Mouse (Mus musculus) bone marrow, adult 2 months (tissue): ENCODE data around the gene Mterf4. TPM values are rescaled to one million over a fixed set of nuclear protein-coding genes. Genes with fewer than 3 reads are reported as not detected.
"Not testable (repeated sequence)": the region's sequence is repeated elsewhere in the genome, so short reads cannot be mapped to it uniquely, and the experiment has no call there.

Experiments
- H3K27ac ChIP-seq: fragments of 200-500 bp; 2 replicates; pipeline ENCODE4 v1.5.1; 2012; ENCODE audit warnings: low read depth, mild to moderate bottlenecking, control low read depth, inconsistent platforms, low read length; ENCODE audit not compliant: control insufficient read depth, poor library complexity, insufficient read depth
- H3K4me1 ChIP-seq: fragments of 200-500 bp; 2 replicates; pipeline ENCODE4 v1.6.1; 2011; ENCODE audit warnings: low read length; ENCODE audit not compliant: control insufficient read depth, insufficient read depth
- H3K4me3 ChIP-seq: fragments of 200-500 bp; replicated peaks from 2 replicates; pipeline ENCODE3; 2011; ENCODE audit warnings: mild to moderate bottlenecking, low read depth, low read length, control low read depth; ENCODE audit not compliant: control insufficient read depth
- CTCF ChIP-seq: fragments of 200-500 bp; IDR thresholded peaks from 2 replicates; pipeline ENCODE4 v1.5.1; 2011; ENCODE audit warnings: low read length, control low read depth; ENCODE audit not compliant: control insufficient read depth, insufficient read depth
- POLR2A ChIP-seq: fragments of 200-500 bp; IDR thresholded peaks from 2 replicates; pipeline ENCODE4 v1.6.1; 2011; ENCODE audit warnings: low read depth, mild to moderate bottlenecking, control low read depth, low read length, borderline replicate concordance; ENCODE audit not compliant: control insufficient read depth
- WGBS: fragments of 180-500 bp; shearing (Covaris S2); methylation state at CpG from one replicate; pipeline ENCODE4 v1.1.7; 2018; 5-methylcytosine and 5-hydroxymethylcytosine counted together
- polyA plus RNA-seq: library from polyadenylated mRNA; stranded (reverse); fragments of >200 nt; gene quantifications from 2 replicates; pipeline ENCODE4 v1.2.4, GENCODE M21; 2011; ENCODE audit warnings: low replicate concordance; ENCODE audit not compliant: missing spikeins, insufficient read depth, insufficient read length

Mterf4 gene
- polyA plus RNA-seq, 1 experiment = 15.6 TPM

- Histone ChIP-seq H3K27ac (no peak overlapping the region), H3K4me3 (no peak overlapping the region), H3K4me1 (no peaks in the 10 kb centered on the region; the same call in 1 of the 2 replicates)
- WGBS = 88% methylated on average over 3 of the region's 3 CpGs
- TF ChIP-seq CTCF = no peak
- no peak for TF ChIP-seq POLR2A
Measured at GRCm38 (mm10) chr1:93326446-93326845, 20.7 kb upstream of the Mterf4 start.

- Histone ChIP-seq H3K27ac (peak overlapping the region; percentile 62; the same call in 1 of the 2 replicates), H3K4me1 (no peaks in the 10 kb centered on the region; the same call in 1 of the 2 replicates), H3K4me3 (no peak overlapping the region)
- TF ChIP-seq CTCF (no peak), POLR2A (no peak)
- WGBS = 62% methylated on average over 6 of the region's 6 CpGs
Measured at GRCm38 (mm10) chr1:93323973-93324372, 18.3 kb upstream of the Mterf4 start.

- H3K4me3 ChIP-seq = no peak overlapping the region
- no peaks in the 10 kb centered on the region for H3K4me1 ChIP-seq
- no peak overlapping the region for H3K27ac ChIP-seq
- TF ChIP-seq CTCF = no peak
- no peak for TF ChIP-seq POLR2A
- WGBS = 88% methylated on average over 3 of the region's 3 CpGs
Measured at GRCm38 (mm10) chr1:93300578-93300977, 5.1 kb downstream of the Mterf4 start.

GRCm38 (mm10) chr1:93299791-93300190, 5.9 kb downstream of the Mterf4 start:
- no peak overlapping the region for H3K4me3 ChIP-seq
- TF ChIP-seq CTCF (no peak), POLR2A (no peak)
- H3K4me1 ChIP-seq = no peaks in the 10 kb centered on the region
- H3K27ac ChIP-seq = no peak overlapping the region
- 83% methylated on average over 4 of the region's 4 CpGs for WGBS

- H3K4me3 ChIP-seq, H3K4me1 ChIP-seq, H3K27ac ChIP-seq: not testable (repeated sequence)
- 77% methylated on average over 3 of the region's 3 CpGs for WGBS
Measured at GRCm38 (mm10) chr1:93294491-93294890, 11.2 kb downstream of the Mterf4 start.

GRCm38 (mm10) chr1:93292006-93292405, 13.7 kb downstream of the Mterf4 start:
- Histone ChIP-seq H3K4me1 (peaks cover 5% of the 10 kb centered on the region), H3K27ac (no peak overlapping the region), H3K4me3 (no peak overlapping the region)
- TF ChIP-seq CTCF (no peak), POLR2A (no peak)
- 80% methylated on average over 8 of the region's 8 CpGs for WGBS

GRCm38 (mm10) chr1:93291591-93291990, 14.1 kb downstream of the Mterf4 start:
- H3K4me1 ChIP-seq = peaks cover 5% of the 10 kb centered on the region
- H3K27ac ChIP-seq = no peak overlapping the region
- no peak overlapping the region for H3K4me3 ChIP-seq
- TF ChIP-seq POLR2A (no peak), CTCF (no peak)
- 84% methylated on average over 1 of the region's 1 CpGs for WGBS

GRCm38 (mm10) chr1:93290956-93291355, 14.8 kb downstream of the Mterf4 start:
- 26% methylated on average over 4 of the region's 4 CpGs for WGBS
- H3K4me1 ChIP-seq = peaks cover 5% of the 10 kb centered on the region
- H3K27ac ChIP-seq = no peak overlapping the region
- H3K4me3 ChIP-seq = no peak overlapping the region
- TF ChIP-seq CTCF = no peak
- TF ChIP-seq POLR2A = no peak

- peaks cover 7% of the 10 kb centered on the region for H3K4me1 ChIP-seq
- H3K4me3 ChIP-seq = no peak overlapping the region
- peak overlapping the region; percentile 66 for H3K27ac ChIP-seq
- TF ChIP-seq POLR2A (no peak), CTCF (no peak)
- 0% methylated on average over 3 of the region's 3 CpGs for WGBS
Measured at GRCm38 (mm10) chr1:93289678-93290214, 16.0 kb downstream of the Mterf4 start.
